Mouse (Mus musculus) intestine, embryonic 14.5 days (tissue): ENCODE results near the gene Add1. TPM values are rescaled to one million over a fixed set of nuclear protein-coding genes. Genes with fewer than 3 reads are reported as not detected.

ENCODE experiments used
- ATAC-seq: fragments of 200-750 bp; cut with Nextera tagmentation; replicated peaks from 2 replicates; pipeline ENCODE4 v1.8.0; 2017; ENCODE audit warnings: low read depth, moderate number of reproducible peaks, moderate TSS enrichment, moderate library complexity; ENCODE audit not compliant: low FRiP score, low TSS enrichment
- DNase-seq: peaks from one replicate; pipeline ENCODE4 v3.0.0-alpha.2; 2018; ENCODE audit warnings: low spot score
- H3K27ac ChIP-seq: fragments of 300-500 bp; sonication (generic); 2 replicates; pipeline ENCODE4 v1.5.1; 2014; ENCODE audit warnings: low read depth, mild to moderate bottlenecking, control low read depth
- H3K27me3 ChIP-seq: fragments of 300-500 bp; sonication (generic); replicated peaks from 2 replicates; pipeline ENCODE4 v1.6.1; 2014; ENCODE audit warnings: low read length, control low read depth; ENCODE audit not compliant: control insufficient read depth, insufficient read depth
- H3K36me3 ChIP-seq: fragments of 300-500 bp; sonication (generic); 2 replicates; pipeline ENCODE4 v1.6.1; 2014; ENCODE audit warnings: low read length, control low read depth; ENCODE audit not compliant: control insufficient read depth, insufficient read depth
- H3K4me1 ChIP-seq: fragments of 300-500 bp; sonication (generic); replicated peaks from 2 replicates; pipeline ENCODE4 v1.6.1; 2014; ENCODE audit warnings: low read length, control low read depth, mixed read lengths; ENCODE audit not compliant: control insufficient read depth, insufficient read depth
- H3K4me2 ChIP-seq: fragments of 300-500 bp; sonication (generic); 2 replicates; pipeline ENCODE4 v1.6.1; 2014; ENCODE audit warnings: low read length
- H3K4me3 ChIP-seq: fragments of 300-500 bp; sonication (generic); 2 replicates; pipeline ENCODE4 v1.5.1; 2014; ENCODE audit warnings: low read depth, low read length, control low read depth, mixed read lengths
- H3K9ac ChIP-seq: fragments of 300-500 bp; sonication (generic); 2 replicates; pipeline ENCODE4 v1.6.1; 2014; ENCODE audit warnings: mild to moderate bottlenecking, low read length
- H3K9me3 ChIP-seq: fragments of 300-500 bp; sonication (generic); 2 replicates; pipeline ENCODE4 v1.6.1; 2016; ENCODE audit warnings: low read length, control low read depth; ENCODE audit not compliant: control insufficient read depth
- WGBS: fragments of 180-500 bp; shearing (Covaris S2); extraction: QIAGEN DNeasy Blood & Tissue Kit; methylation state at CpG from one replicate; pipeline ENCODE4 v1.1.7; 2014; 5-methylcytosine and 5-hydroxymethylcytosine counted together
- polyA plus RNA-seq: library from polyadenylated mRNA; unstranded; fragments of >200 nt; fragmentation: Nextera tagmentation; extraction: Ambion mirVana; gene quantifications from 2 replicates; pipeline ENCODE4 v1.2.1, GENCODE M21; 2014

Gene Add1
- polyA plus RNA-seq, 1 experiment from 2014 or later = 183 TPM

DNA sequence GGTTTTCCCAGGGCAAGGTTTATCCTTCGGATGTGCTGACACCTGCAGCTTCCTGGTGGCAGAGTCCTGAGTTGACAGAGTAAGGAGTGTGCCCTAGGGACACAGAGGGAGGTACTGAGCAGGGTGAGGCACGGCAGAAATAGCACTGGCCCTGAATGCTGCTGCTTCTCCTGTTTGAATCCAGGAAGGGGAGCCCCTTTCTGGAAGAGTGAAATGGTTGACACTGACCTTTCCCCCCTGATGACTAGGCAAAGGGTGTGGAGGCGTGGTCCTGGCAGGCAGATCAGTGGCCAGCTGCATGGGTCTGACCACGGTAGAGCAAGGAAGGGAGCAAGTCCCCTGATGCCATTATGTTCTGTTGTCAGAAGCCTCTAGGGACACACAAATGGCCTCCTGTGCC is 42.8 kb upstream of the Add1 start:
- DNase-seq = no peak
- Histone ChIP-seq H3K4me3 (no peak overlapping the region), H3K9me3 (no peaks in the 10 kb centered on the region), H3K27ac (no peak overlapping the region), H3K36me3 (no peaks in the 10 kb centered on the region), H3K4me1 (peaks cover 7% of the 10 kb centered on the region; the same call in 1 of the 2 replicates), H3K4me2 (no peak overlapping the region), H3K9ac (no peak overlapping the region), H3K27me3 (no peaks in the 10 kb centered on the region)
- no peak for ATAC-seq
- 44% methylated on average over 4 of the region's 4 CpGs for WGBS

DNA sequence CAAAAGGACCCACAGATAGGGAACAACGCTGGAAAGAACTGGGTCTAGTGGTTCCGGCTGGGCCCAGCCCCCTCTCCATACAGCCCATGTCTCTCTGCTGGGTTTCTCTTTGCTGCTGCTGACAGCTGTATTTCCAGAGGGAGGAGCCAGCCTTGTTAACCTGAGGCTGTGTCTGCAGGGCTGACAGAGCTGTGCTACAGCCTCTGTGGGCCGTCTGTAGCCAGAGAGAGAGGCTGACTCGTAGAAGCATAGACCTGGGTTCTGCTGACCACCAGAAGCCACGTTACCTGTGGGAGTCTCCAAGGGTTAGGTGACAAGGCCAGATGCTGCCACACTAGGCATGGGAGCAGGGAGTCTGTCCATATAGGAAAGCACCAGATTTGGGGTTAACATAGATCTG is 40.4 kb upstream of the Add1 start:
- Histone ChIP-seq H3K4me3 (no peak overlapping the region), H3K9ac (no peak overlapping the region), H3K4me1 (0 out of 2 replicates have a peak, but pooled peaks cover 2% of the 10 kb centered on the region), H3K27me3 (no peaks in the 10 kb centered on the region), H3K4me2 (no peak overlapping the region), H3K27ac (no peak overlapping the region), H3K9me3 (no peaks in the 10 kb centered on the region), H3K36me3 (no peaks in the 10 kb centered on the region)
- ATAC-seq (no peak), DNase-seq (no peak)
- 84% methylated on average over 5 of the region's 5 CpGs for WGBS

DNA sequence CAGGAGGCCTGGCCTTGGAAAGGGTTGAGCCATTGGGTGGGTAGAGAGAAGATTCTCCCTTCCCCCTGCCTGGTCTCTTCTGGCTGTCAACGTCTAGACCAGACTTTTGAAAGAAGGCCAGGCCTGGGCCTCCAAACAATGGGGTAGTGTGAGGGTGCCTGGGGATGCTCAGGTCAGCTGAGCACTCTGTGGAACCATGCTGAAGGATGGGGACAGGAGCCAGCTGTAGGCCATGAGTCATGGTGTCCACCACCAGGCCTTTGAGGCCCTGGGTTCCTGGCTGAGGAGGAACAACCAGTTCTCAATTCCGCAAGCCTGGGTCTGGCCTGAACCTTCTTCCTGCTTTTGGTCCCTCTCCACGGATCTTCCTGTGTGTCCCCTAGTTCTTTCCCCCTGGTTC is 39.6 kb upstream of the Add1 start:
- Histone ChIP-seq H3K27ac (no peak overlapping the region), H3K9me3 (no peaks in the 10 kb centered on the region), H3K27me3 (no peaks in the 10 kb centered on the region), H3K4me1 (0 out of 2 replicates have a peak, but pooled peaks cover 2% of the 10 kb centered on the region), H3K4me3 (no peak overlapping the region), H3K36me3 (no peaks in the 10 kb centered on the region), H3K4me2 (no peak overlapping the region), H3K9ac (no peak overlapping the region)
- 64% methylated on average over 3 of the region's 3 CpGs for WGBS
- no peak for DNase-seq
- ATAC-seq = no peak

DNA sequence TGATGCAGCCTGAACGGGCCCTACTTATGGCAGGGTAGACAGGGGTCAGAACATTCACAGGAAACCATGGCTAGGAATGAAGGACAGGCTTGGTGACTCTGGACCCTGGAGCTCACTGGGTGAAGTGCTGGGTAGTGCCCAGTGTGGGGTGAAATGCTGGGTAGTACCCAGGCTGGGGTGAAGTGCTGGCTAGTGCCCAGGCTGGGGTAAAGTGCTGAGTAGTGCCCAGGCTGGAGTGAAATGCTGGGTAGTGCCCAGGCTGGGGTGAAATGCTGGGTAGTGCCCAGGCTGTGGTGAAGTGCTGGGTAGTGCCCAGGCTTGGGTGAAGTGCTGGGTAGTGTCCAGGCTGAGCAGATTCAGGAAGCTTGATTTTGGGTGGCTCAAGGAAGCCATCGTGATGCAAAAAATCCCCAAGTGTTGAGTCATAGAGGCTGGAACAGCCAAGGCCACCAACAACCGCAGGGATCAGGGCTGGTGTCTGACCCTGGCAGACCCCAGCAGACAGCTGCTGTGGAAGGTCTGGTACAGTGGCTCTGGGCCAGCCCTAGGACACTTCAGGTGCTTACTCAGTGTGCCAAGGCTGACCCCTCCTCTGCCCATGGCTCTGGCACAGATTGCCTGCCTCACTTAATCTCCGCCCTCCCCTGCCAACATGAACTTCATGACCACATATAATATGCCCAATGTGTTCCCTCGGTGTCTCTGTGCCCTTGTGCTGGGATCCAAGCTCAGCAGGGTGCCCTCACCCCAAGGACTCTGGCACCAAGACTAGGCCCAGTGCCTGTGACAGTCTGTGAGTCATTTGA is 38.5 kb upstream of the Add1 start:
- Histone ChIP-seq H3K9me3 (no peaks in the 10 kb centered on the region), H3K27me3 (no peaks in the 10 kb centered on the region), H3K4me3 (no peak overlapping the region), H3K9ac (no peak overlapping the region), H3K36me3 (no peaks in the 10 kb centered on the region), H3K27ac (no peak overlapping the region), H3K4me2 (no peak overlapping the region), H3K4me1 (0 out of 2 replicates have a peak, but pooled peaks cover 2% of the 10 kb centered on the region)
- DNase-seq = no peak
- 80% methylated on average over 5 of the region's 5 CpGs for WGBS
- no peak for ATAC-seq

DNA sequence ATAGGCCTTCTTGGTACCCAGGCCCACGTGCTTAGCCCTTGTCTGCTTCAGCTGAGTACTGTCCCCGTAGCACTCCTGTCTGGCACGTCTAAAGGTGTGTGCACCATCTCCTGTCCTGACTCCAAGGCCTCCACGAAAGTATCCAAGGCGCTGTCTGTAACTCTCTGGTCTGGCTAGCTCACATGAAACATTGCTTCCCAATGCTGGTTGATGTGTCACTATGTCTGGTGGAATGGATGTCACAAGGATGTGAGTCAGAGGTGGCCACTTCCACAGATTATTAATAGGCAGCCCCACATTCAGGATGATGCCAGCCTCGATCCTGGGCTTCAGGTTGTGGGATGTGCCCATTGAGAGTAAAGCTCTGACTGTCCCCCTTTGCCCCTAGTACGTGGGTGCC is 37.6 kb upstream of the Add1 start:
- no peak overlapping the region for H3K4me2 ChIP-seq
- DNase-seq (no peak), ATAC-seq (no peak)
- 0 out of 2 replicates have a peak, but pooled peaks cover under 1% of the 10 kb centered on the region for H3K4me1 ChIP-seq
- no peak overlapping the region for H3K9ac ChIP-seq
- H3K9me3 ChIP-seq = no peaks in the 10 kb centered on the region
- H3K4me3 ChIP-seq = no peak overlapping the region
- no peak overlapping the region for H3K27ac ChIP-seq
- 87% methylated on average over 7 of the region's 7 CpGs for WGBS
- H3K36me3 ChIP-seq = no peaks in the 10 kb centered on the region
- H3K27me3 ChIP-seq = no peaks in the 10 kb centered on the region

DNA sequence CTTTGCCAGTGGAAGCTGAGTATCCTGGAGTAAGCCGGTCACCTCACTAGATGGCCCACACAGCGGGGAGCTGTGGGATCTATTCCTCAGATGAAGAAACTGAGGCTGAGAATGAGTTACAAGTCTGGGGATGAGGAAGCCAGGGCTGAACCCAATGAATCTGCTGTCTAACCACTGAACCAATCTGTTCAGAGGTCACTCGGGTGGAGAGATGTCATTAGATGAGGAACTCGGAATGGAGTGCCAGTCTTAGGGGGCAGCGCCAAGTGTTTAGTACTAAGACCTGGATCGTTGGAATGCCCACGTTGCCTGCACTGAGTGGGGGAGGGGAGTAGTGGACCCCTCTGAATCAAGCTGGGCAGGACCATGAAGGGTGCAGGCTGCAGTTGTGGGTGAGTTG is 35.4 kb upstream of the Add1 start:
- no peaks in the 10 kb centered on the region for H3K4me1 ChIP-seq
- no peak overlapping the region for H3K4me3 ChIP-seq
- no peak overlapping the region for H3K9ac ChIP-seq
- H3K4me2 ChIP-seq = no peak overlapping the region
- ATAC-seq = no peak
- H3K9me3 ChIP-seq = no peaks in the 10 kb centered on the region
- DNase-seq = no peak
- H3K27ac ChIP-seq = no peak overlapping the region
- H3K27me3 ChIP-seq = no peaks in the 10 kb centered on the region
- no peaks in the 10 kb centered on the region for H3K36me3 ChIP-seq
- 70% methylated on average over 7 of the region's 7 CpGs for WGBS

DNA sequence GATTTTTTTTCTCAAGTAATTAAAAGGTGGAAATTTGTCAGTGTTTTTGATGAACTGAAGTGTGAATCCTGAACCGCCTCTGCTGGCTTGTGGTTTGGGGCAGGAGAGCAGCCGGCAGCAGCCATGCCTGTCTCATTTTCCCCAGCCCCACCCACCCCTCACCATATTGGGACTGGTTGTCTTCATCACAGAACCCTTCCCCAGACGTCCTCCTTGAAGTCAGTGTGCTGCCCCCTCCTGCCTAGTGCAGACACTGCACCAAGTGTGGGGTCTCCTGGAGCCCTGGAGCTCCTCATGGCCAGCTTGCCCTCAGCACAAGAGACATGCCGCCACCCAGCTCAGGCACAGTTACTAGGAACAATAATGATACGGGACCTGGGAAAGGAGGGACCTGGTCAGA is 34.9 kb upstream of the Add1 start:
- H3K9me3 ChIP-seq = no peaks in the 10 kb centered on the region
- no peaks in the 10 kb centered on the region for H3K36me3 ChIP-seq
- no peak overlapping the region for H3K4me3 ChIP-seq
- no peak overlapping the region for H3K9ac ChIP-seq
- WGBS = 26% methylated on average over 5 of the region's 5 CpGs
- no peaks in the 10 kb centered on the region for H3K4me1 ChIP-seq
- ATAC-seq (no peak), DNase-seq (peak; percentile 58)
- H3K27ac ChIP-seq = no peak overlapping the region
- no peak overlapping the region for H3K4me2 ChIP-seq
- H3K27me3 ChIP-seq = no peaks in the 10 kb centered on the region

DNA sequence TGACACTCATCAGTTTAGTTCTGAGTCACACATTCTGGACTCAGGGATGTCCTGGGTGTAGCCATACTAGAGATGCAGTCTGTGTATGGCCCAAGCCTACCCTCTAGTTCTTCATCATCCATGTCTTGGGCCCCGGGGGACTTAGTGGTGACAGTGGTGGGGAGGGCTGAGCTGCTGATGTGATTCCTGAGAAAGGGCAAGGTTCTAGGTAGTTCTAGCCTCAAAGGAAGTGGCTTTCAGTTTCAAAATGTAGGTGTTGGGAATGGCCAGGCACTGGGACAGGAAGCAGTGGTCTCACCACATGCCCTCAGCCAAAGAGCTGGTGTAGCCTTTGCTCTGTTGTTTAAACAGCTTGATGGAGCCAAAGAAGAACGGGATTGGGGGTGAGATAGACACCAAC is 34.3 kb upstream of the Add1 start:
- ATAC-seq (no peak), DNase-seq (no peak)
- WGBS = 87% methylated on average over 2 of the region's 2 CpGs
- H3K27ac ChIP-seq = no peak overlapping the region
- H3K4me3 ChIP-seq = no peak overlapping the region
- H3K9me3 ChIP-seq = no peaks in the 10 kb centered on the region
- no peak overlapping the region for H3K9ac ChIP-seq
- no peak overlapping the region for H3K4me2 ChIP-seq
- H3K36me3 ChIP-seq = no peaks in the 10 kb centered on the region
- no peaks in the 10 kb centered on the region for H3K27me3 ChIP-seq
- no peaks in the 10 kb centered on the region for H3K4me1 ChIP-seq

DNA sequence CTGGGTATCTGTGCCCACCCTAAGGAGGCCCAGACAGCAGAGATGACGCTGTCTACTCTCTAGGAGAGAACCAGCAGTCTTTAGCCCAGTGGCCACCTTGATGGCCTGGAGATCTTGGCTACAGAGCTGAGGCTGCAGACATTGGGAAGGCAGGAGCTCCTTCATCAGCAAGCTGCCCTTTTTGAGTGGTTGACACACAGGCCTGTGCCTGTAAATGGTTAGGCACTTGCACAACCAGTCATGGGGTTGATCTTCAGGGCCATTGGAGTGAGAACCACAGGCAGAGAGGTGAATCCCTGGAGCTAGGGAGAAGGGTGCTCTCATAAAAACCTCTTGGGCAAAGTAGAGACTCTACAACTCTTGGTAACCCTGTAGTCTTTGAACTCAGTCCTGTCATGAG is 31.3 kb upstream of the Add1 start:
- no peak for ATAC-seq
- 85% methylated on average over 1 of the region's 1 CpGs for WGBS
- H3K36me3 ChIP-seq = no peaks in the 10 kb centered on the region
- no peaks in the 10 kb centered on the region for H3K27me3 ChIP-seq
- H3K4me3 ChIP-seq = no peak overlapping the region
- H3K4me1 ChIP-seq = no peaks in the 10 kb centered on the region
- no peak overlapping the region for H3K4me2 ChIP-seq
- no peak overlapping the region for H3K9ac ChIP-seq
- H3K9me3 ChIP-seq = no peaks in the 10 kb centered on the region
- DNase-seq = no peak
- H3K27ac ChIP-seq = no peak overlapping the region
